Mouse (Mus musculus) adrenal gland, postnatal 4 days (tissue): ENCODE results near the gene Cd79a. TPM values are rescaled to one million over a fixed set of nuclear protein-coding genes. Genes with fewer than 3 reads are reported as not detected.
A peak's percentile ranks its signal among the peaks of the same experiment; 100 is the strongest.
"Not testable (repeated sequence)": the region's sequence is repeated elsewhere in the genome, so short reads cannot be mapped to it uniquely, and the experiment has no call there.

Experiments used
- DNase-seq, 2 experiments: peaks; one replicate each; pipeline ENCODE4 v3.0.0; 2021 to 2022; ENCODE audit warnings: low spot score in 2 of 2, mixed read lengths in 2 of 2
- total RNA-seq, 2 experiments: library from RNA; stranded (reverse); gene quantifications; 2 replicates each; pipeline ENCODE4 v1.2.3; 2021

The Cd79a gene
- total RNA-seq, 2 experiments from 2014 or later = 1.1 to 3.2 TPM

DNA sequence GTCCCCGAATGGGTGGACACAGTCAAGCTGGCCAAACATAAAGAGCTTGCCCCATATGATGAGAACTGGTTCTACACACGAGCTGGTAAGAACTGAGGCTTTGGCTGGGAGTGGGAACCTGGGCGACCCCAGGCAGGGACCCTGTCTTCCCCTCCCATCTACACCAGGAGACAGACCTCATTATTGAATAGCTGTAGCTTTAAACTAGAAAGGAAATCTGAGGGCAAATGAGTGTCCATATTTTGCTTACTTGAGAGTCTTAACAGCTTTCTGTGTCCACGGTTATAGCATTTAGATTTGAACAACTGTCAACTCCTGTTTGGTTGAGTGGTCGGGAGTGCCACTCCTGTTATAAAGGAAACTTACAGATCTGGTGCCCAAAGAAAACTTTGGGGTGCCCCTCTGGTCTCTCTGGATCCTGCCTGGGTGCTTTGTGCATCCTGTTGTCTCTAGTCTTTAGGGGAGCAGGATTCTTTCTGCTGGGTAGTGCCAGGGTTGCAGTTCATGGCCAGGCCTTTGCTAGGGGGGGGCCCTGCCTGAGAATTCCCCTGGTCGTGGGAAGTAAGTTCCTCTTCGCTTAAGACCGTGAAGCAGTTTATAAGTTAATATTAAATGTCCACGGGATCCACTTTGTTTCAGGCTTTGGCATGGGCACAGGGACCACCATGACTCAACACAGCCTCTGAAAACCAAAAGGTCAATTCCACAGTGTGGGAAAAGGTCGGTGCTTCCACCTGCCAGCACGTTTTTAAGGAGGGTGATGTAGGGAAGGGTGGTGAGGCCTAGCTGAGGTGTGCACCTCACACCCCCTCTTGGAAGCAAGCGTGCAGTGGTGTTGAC is 11.5 kb upstream of the Cd79a start:
- DNase-seq = no peak

- no peak for DNase-seq
These were observed 10.9 kb upstream of the Cd79a start for GRCm38 (mm10) chr7:24886308-24886633.

DNA sequence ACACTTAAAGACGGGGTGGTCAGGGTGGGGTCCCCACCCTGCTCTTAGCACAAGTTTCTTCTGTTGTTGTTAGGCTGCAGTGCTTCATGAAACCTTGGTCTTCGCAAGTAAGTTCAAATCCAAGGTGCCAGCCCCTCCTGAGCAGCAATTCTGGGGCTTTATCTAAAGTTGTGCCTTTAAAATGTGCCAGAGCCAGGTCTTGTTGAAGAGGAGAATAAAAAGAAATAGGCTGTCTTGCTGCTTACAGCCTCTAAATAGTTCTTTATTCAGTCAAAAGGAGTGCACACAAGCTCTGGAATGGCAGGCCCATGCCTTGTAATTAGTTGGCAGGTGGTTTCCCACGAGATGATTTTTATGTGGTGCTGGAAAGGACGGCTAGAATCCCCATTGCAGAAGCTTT is 10.1 kb upstream of the Cd79a start:
- DNase-seq = no peak

- DNase-seq = no peak
These were observed 7.6 kb upstream of the Cd79a start for GRCm38 (mm10) chr7:24889431-24890220.

DNA sequence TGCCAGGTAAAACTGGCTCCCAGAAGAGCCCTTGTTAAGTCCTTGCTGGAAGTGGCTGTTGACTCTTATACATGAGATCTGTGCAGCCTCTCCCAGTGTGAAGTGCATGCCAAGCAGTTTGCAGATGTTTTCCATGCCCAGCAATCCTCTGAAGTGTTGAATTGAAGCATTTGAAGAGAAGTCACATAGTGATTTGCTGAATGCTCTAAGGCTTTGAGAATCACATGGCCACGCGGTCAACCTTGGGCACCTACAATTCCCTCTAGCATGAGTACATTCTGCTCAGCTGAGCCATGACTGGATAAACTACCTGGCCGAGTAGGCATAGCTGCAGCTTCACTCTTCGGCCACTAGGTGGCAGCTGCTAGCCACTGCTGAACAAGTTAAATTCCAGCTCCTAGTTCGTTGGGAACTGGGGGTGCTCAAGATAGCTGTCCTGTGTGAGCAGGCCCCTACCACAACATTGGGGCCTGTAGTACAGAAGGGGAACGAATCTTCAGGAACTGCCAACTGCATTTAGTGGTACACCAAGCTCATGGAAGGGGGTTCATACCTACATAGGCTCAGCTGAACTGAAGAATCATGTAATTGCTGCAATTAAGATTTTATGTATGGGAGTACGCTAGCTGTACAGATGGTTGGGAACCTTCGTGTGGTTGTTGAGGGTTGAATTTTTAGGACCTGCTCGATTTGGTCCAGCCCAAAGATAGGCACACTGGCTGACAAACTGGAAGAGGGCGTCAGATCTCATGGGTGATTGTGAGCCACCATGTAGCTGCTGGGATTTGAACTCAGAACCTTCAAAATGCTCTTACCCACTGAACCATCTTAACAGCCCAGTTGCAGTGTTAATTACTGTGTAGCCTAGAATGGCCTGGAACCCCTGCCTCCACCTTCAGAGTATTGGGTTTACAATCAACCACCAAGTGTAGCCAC is 6.6 kb upstream of the Cd79a start:
- peak in 1 of 2 experiments; percentile 53 for DNase-seq

- DNase-seq = no peak
These were observed 5.7 kb upstream of the Cd79a start for GRCm38 (mm10) chr7:24891241-24892124.

DNA sequence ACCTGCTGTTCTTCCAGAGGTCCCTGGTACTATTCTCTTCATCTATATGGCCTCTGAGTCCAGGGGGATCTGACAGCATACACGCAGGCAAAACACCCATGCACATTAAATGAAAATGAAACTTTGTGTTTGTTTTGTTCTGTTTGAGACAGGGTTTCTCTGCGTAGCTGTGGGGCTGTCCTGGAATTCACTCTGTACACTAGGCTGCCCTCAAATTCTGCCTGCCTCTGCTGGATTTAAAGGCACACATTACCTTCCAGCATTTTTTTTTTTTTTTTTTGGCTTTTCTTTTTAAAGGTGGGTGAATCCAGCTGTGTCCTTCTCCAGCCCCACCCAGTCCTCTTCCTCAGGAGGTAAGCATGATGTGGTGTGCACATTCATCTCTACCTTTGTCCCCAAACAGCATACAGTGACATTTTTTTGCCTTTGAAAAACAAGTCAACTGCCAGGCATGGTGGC is 5.0 kb upstream of the Cd79a start:
- DNase-seq = no peak

GRCm38 (mm10) chr7:24895749-24896148 is 1.4 kb upstream of the Cd79a start:
- not testable (repeated sequence) for DNase-seq

- no peak for DNase-seq
These were observed 912 bp upstream of the Cd79a start for GRCm38 (mm10) chr7:24896269-24896668.

- no peak for DNase-seq
These were observed 778 bp downstream of the Cd79a start for GRCm38 (mm10) chr7:24897959-24898358.

- DNase-seq = no peak
These were observed 3.9 kb downstream of the Cd79a start for GRCm38 (mm10) chr7:24901114-24901513.

- no peak for DNase-seq
These were observed 4.7 kb downstream of the Cd79a start for GRCm38 (mm10) chr7:24901842-24902241.

- DNase-seq = no peak
These were observed 5.1 kb downstream of the Cd79a start for GRCm38 (mm10) chr7:24902264-24902629.

DNA sequence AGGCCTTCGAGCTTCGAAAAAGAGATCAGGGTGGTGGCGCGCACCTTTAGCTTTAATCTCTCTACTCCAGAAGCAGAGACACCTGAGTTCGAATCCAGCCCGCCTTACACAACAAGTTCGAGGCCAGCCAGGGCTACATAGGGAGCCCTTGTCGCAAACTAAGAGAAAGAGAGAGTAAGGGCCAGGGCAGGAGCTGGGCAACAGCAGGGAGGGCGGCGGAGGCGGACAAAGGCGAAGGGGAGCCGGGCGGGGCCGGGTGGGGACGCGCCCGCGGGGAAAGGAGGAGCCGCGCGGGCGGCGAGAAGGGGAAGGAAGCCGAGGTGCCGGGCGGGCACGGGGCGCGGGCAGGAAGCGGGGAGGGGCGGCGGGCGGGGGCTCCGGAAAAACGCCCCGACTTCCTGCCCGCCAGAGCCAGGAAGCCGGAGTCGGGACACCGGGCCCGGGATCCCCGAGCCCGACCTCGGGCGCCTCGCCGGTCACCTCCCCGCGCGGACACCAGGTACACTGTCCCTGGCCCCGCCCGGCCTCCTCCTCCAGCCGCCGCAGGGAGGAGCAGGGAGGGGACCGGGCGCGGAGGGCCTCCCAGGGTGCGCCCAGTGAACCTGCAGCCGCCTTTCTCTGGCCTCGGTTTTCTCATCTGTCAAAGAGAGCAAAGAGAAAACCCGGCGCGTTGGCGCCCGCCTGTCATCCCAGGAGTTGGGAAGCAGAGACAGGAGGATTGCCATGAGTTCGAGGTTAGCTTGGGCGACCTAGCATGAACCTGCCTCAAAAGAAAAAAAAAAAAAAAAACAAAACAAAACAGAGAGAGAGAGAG is 5.7 kb downstream of the Cd79a start, which contains the start of gene Arhgef1:
Gene Arhgef1 (plus strand): TSS at position 283 of the 814 bp plus-strand sequence.
- DNase-seq = peak in 1 of 2 experiments; percentile 28

DNA sequence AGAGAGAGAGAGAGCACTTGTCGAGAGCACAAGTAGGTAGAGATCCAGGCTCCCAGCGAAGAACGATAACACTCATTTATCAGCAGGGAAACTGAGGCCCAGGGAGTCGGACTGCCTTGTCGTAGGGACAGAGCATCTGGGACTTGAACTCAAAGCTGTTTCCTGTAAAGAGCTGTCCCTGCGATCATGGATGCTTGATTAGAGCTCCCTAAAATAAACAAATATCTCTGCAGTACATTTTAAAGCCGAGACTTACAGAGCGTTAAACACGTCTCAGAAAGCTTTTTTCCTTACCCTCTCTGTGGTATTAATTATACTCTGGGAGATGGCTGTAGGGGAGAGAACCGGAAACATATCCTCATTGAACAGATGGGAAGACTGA is 6.3 kb downstream of the Cd79a start:
- no peak for DNase-seq

DNA sequence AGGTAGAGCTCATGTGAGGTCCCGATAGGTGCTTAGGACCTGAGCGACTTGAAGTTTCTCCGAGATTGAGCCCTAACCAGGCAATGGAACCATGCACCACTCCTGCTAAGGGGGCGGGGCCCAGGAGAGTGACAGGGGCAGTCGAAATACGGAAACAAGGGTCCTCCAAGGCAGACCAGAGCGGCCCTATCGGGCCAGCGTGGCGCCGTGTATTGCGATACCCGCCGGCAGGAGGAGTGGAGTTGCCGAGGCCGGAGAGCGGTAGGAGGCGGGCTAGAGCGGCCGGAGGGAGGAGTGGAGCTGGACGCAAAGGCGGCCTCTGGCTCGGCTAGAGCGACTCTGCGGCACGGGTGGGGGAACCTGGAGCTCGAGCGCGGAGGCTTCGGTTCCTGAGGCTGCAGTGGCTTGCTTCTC is 6.9 kb downstream of the Cd79a start:
- DNase-seq = peak; percentile 82 to 97

DNA sequence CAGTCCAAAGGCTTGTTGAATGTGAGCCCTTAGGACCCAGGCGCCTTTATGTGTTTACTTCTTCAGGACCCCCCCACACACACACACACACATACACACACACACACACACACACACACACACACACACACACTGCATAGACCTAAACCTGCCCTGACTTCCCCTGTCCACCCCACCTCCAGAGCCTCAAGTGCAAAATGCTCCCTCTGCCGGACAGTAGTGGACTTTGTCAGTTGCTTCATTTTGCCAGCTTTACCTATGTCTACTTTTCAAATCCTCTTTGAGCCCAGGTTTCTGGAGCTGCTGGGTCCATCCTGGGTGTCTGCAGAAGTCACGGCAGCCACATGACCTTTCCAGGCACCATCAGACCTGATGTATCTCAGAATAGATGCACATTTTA is 7.8 kb downstream of the Cd79a start:
- no peak for DNase-seq

DNA sequence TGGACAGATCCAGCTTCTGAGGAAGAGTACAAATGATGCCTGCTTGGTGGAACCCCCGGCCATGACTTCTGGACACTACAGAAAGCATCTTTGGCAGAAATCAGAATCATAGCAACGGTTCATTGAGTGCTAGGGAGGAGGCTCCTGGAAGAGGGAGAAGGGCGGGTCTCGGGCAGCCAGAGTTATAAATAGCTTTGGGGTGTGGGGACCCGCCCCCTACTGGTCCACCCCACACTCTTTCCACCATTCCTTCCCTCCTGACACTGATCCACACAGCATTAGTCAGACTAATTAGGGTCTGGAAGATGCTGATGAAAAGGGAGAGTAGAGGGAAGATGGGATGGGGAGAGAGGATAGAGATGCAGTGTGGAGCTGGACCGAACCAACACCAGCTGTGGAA is 9.4 kb downstream of the Cd79a start:
- no peak for DNase-seq

DNA sequence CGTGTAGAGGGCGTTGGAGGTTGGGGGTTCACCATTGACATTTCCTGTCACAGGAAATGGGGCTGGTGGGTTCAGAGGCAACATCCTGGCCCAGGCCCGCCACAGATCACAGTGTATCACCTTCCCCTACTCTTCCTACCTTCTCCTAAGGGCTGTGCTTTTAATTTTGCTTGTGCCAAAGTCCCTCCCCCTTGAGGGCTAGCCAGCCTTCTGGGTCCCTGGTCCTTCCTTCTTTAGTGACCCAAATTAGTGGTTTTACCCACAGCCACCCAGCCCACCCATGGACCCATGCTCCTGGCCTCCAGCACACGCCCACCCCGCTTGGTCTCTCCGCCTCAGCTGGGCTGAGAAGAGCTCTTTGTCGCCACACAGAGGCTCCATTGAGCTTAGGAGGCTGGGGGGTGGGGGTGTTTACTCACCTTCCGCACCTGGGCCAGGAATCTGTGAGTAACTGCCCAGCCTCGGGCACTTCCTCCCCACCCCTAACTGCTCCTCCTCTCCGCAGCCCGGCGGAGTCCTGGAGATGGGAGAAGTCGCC is 10.1 kb downstream of the Cd79a start:
- DNase-seq = no peak
